Mouse (Mus musculus) ES-E14 (cell line): Measurements from ENCODE around the gene Xrcc1. TPM values are rescaled to one million over a fixed set of nuclear protein-coding genes. Genes with fewer than 3 reads are reported as not detected.

Experiments used
- DNase-seq: peaks from one replicate; pipeline ENCODE4 v3.0.0-alpha.2; 2013; ENCODE audit warnings: low read depth, low spot score
- H3K27ac ChIP-seq: 2 replicates; pipeline ENCODE4 v1.5.1; 2012; ENCODE audit warnings: low read depth, mild to moderate bottlenecking, low read length, moderate library complexity, mixed read lengths; ENCODE audit not compliant: poor library complexity, insufficient read depth, severe bottlenecking
- H3K36me3 ChIP-seq: 2 replicates; pipeline ENCODE4 v1.6.1; 2012; ENCODE audit warnings: mild to moderate bottlenecking, low read length, moderate library complexity, mixed read lengths; ENCODE audit not compliant: control insufficient read depth, poor library complexity, insufficient read depth, severe bottlenecking
- H3K4me1 ChIP-seq, 2 experiments: fragments of 150-350 bp in 1 of 2; sonication (generic) in 1 of 2; 2 replicates each; pipeline ENCODE4 v1.6.1; 2012; ENCODE audit warnings: low read length in 2 of 2, mild to moderate bottlenecking in 1 of 2, mixed read lengths in 1 of 2; ENCODE audit not compliant: control insufficient read depth in 2 of 2, insufficient read depth in 2 of 2, poor library complexity in 1 of 2
- H3K4me3 ChIP-seq, 2 experiments: fragments of 150-350 bp in 1 of 2; sonication (generic) in 1 of 2; 2 replicates each; pipeline ENCODE4 v1.5.1; 2012; ENCODE audit warnings: low read length in 2 of 2, low read depth in 1 of 2, mild to moderate bottlenecking in 1 of 2, mixed read lengths in 1 of 2; ENCODE audit not compliant: insufficient read depth in 1 of 2, poor library complexity in 1 of 2, severe bottlenecking in 1 of 2
- H3K9ac ChIP-seq: 2 replicates; pipeline ENCODE4 v1.6.1; 2012; ENCODE audit warnings: low read depth, mild to moderate bottlenecking, low read length, mixed read lengths; ENCODE audit not compliant: poor library complexity, insufficient read depth, severe bottlenecking
- H3K9me3 ChIP-seq: fragments of 150-350 bp; sonication (generic); 2 replicates; pipeline ENCODE4 v1.6.1; 2012; ENCODE audit warnings: low read depth, mild to moderate bottlenecking, low read length; ENCODE audit not compliant: control insufficient read depth, insufficient read depth
- CHD2 ChIP-seq: IDR thresholded peaks from 2 replicates; pipeline ENCODE4 v1.6.1; 2014; ENCODE audit warnings: mild to moderate bottlenecking, low read depth, low read length, inconsistent platforms
- HCFC1 ChIP-seq: IDR thresholded peaks from 2 replicates; pipeline ENCODE4 v1.6.1; 2012; ENCODE audit warnings: low read length, inconsistent platforms, borderline replicate concordance; ENCODE audit not compliant: insufficient read depth
- MAFK ChIP-seq: IDR thresholded peaks from 2 replicates; pipeline ENCODE4 v1.6.1; 2014; ENCODE audit warnings: mild to moderate bottlenecking, low read depth, low read length, inconsistent platforms; ENCODE audit not compliant: insufficient read depth
- ZC3H11A ChIP-seq: IDR thresholded peaks from 2 replicates; pipeline ENCODE4 v1.6.1; 2012; ENCODE audit warnings: low read depth, mild to moderate bottlenecking, inconsistent platforms, low read length, borderline replicate concordance
- ZNF384 ChIP-seq: IDR thresholded peaks from 2 replicates; pipeline ENCODE4 v1.6.1; 2012; ENCODE audit warnings: low read depth, low read length, inconsistent platforms
- in situ Hi-C, 2 experiments: fragments of 600-800 bp; cut with MboI; formaldehyde crosslinking; loops; one replicate each; pipeline ENCODE4 v1.15.1; 2025; ENCODE audit warnings: low sequenced_read_pairs in 2 of 2, inconsistent platforms in 1 of 2; ENCODE audit not compliant: unreplicated experiment in 2 of 2
- total RNA-seq: library from RNA; depleted of rRNA; stranded (reverse); fragments of 300-350 nt; gene quantifications from 2 replicates; pipeline ENCODE4 v1.2.3, GENCODE M21; 2012

Gene Xrcc1
- total RNA-seq, 1 experiment: 69.7 TPM

DNA sequence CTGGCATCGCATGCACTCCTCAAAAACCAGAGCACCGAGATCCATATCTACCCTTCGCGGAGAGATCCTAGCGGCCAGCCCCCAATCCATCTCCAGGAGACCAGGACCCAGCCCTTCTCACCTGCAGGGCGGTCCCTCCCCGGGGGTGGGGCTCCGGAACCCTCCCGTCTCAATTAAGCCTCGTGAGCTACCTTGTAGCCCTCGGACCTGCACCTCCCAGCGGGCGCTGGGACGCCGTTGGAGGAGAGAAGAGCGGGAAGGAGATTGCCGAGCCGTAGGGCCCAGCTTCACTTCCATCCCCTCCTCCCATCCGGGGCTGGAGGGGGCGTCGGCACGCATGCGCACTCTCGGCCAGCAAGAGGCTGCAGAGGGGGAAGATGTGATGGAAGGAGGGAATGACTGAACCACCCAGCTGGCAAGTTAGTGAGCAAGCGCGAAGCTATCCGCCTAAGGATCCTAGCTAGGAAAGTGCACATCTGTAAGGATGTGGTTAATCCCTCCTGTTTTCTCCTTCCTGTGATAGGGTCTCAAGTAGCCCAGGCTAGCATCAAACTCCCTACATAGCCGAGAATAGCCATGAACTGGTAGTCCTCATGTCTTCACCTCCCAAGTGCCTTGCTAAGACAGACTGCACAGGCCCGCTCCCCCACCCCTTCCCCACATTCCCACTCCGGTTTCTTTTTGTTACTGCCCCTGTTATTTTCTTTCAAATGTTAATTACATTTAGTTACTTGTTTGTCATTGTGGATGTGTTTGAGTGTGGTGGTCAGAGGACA lies 41.4 kb downstream of the Xrcc1 start, which contains the start of the genes Ethe1 and Zfp575:
Gene Ethe1 (plus strand): TSS at position 214 of the 776 bp plus-strand sequence.
Gene Zfp575 (minus strand): TSS at position 312 of the 776 bp plus-strand sequence.
- no peak for DNase-seq
- Histone ChIP-seq H3K9me3 (no peaks in the 10 kb centered on the region), H3K27ac (no peak within 1 kb of the TSS), H3K4me1 (peaks cover 2 to 7% of the 10 kb centered on the region in 2 experiments; a peak in 2 of 4 replicates), H3K9ac (0 out of 2 replicates have a peak within 1 kb of the TSS, but pooled peaks have one; percentile 15), H3K4me3 (peak within 1 kb of the TSS; percentile 35 to 62), H3K36me3 (no peaks in the 10 kb centered on the region)
- in situ Hi-C loops: no loop called here
- no peak for TF ChIP-seq ZC3H11A
- no peak for TF ChIP-seq ZNF384
- no peak for TF ChIP-seq MAFK
- no peak for TF ChIP-seq CHD2
- TF ChIP-seq HCFC1: no peak

DNA sequence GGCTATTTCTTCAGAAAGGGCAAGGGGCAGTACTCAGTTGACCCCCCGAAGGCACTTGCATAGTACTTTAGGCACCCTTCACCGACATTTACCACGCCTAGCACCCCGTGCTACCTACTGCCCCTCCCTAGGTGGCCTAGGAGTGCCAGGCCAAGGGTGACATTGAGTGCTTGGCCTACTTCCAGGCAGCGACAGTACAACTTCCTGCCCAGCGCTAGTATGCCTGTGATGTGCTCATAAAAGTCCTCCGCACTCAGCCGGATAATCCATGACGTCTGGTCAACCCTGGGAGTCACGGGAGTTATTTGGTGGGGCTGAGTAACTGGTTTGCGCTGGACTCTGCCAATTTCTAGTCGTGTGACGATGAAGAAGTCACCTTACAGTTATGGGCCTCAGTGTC lies 42.2 kb downstream of the Xrcc1 start:
- Histone ChIP-seq H3K27ac (no peak overlapping the region), H3K36me3 (no peaks in the 10 kb centered on the region), H3K4me1 (peaks cover 2 to 7% of the 10 kb centered on the region in 2 experiments; a peak in 2 of 4 replicates), H3K9ac (no peak overlapping the region), H3K9me3 (no peaks in the 10 kb centered on the region), H3K4me3 (no peak overlapping the region)
- in situ Hi-C loops: no loop called here
- TF ChIP-seq HCFC1 (no peak), MAFK (no peak), CHD2 (no peak), ZNF384 (no peak), ZC3H11A (no peak)
- DNase-seq: no peak

DNA sequence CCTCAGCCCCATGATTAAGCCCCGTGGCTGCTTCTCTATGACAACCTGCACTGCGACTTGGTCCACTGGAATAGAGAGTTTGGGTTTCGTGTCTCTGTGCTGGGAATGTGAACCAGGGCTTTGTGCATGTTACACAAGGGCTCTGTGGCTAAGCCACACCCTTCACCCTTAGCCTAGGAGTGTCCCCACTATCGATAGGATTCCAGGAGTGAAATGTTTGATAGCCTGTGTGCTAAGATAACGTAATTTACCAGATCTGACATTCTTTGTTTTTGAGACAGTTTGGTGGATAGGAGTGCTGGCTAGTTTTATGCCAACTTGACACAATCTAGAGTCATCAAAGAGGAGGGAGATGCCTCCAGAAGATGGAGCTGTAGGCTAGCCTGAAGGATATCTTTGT lies 45.6 kb downstream of the Xrcc1 start:
- Histone ChIP-seq H3K9me3 (no peaks in the 10 kb centered on the region), H3K36me3 (no peaks in the 10 kb centered on the region), H3K4me1 (peaks cover 2 to 8% of the 10 kb centered on the region in 2 experiments; a peak in 2 of 4 replicates), H3K27ac (no peak overlapping the region), H3K4me3 (no peak overlapping the region), H3K9ac (no peak overlapping the region)
- TF ChIP-seq ZC3H11A (no peak), HCFC1 (no peak), ZNF384 (no peak), CHD2 (no peak), MAFK (no peak)
- no peak for DNase-seq
- in situ Hi-C loops: no loop called here

DNA sequence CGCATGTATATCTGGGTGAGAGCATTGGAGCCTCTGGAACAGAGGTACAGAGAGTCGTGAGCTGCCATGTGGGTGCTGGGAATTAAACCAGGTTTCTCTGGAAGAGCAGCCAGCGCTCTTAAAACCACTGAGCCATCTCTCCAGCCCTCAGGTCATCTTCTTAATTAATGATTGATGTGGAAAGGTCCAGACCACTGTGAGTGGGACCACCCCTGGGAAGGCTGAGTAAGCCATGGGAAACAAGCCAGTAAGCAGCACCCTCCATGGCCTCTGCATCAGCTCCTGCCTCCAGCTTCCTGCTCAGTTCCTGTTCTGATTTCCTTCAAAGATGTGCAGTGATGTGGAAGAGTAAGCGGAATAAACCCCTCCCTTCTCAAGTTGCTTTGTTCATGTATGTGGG lies 46.1 kb downstream of the Xrcc1 start:
- in situ Hi-C loops: no loop called here

More for the DNA sequence above, 46.1 kb downstream of the Xrcc1 start:
- Histone ChIP-seq H3K9me3 (no peaks in the 10 kb centered on the region), H3K9ac (no peak overlapping the region), H3K4me1 (peaks cover 2 to 8% of the 10 kb centered on the region in 2 experiments; a peak in 2 of 4 replicates), H3K4me3 (no peak overlapping the region), H3K36me3 (no peaks in the 10 kb centered on the region), H3K27ac (no peak overlapping the region)
- no peak for DNase-seq
- TF ChIP-seq ZNF384 (no peak), ZC3H11A (no peak), MAFK (no peak)
